Mouse (Mus musculus) embryonic facial prominence, embryonic 12.5 days (tissue): ENCODE measurements around the gene Adam22. TPM values are rescaled to one million over a fixed set of nuclear protein-coding genes. Genes with fewer than 3 reads are reported as not detected.

Source experiments
- ATAC-seq: fragments of 200-750 bp; cut with Nextera tagmentation; 2 replicates; pipeline ENCODE4 v1.8.0; 2017; ENCODE audit not compliant: insufficient number of reproducible peaks, insufficient read depth, low FRiP score, low TSS enrichment
- H3K27ac ChIP-seq: fragments of 300-500 bp; sonication (generic); 2 replicates; pipeline ENCODE4 v1.5.1; 2016; ENCODE audit warnings: mild to moderate bottlenecking
- H3K27me3 ChIP-seq: fragments of 300-500 bp; sonication (generic); 2 replicates; pipeline ENCODE4 v1.6.1; 2016; ENCODE audit warnings: mild to moderate bottlenecking, moderate library complexity
- H3K36me3 ChIP-seq: fragments of 300-500 bp; sonication (generic); 2 replicates; pipeline ENCODE4 v1.6.1; 2016; ENCODE audit warnings: mild to moderate bottlenecking
- H3K4me1 ChIP-seq: fragments of 300-500 bp; sonication (generic); 2 replicates; pipeline ENCODE4 v1.6.1; 2016
- H3K4me2 ChIP-seq: fragments of 300-500 bp; sonication (generic); replicated peaks from 2 replicates; pipeline ENCODE4 v1.6.1; 2016; ENCODE audit warnings: mild to moderate bottlenecking, moderate library complexity
- H3K4me3 ChIP-seq: fragments of 300-500 bp; sonication (generic); 2 replicates; pipeline ENCODE4 v1.5.1; 2016; ENCODE audit warnings: mild to moderate bottlenecking
- H3K9ac ChIP-seq: fragments of 300-500 bp; sonication (generic); 2 replicates; pipeline ENCODE4 v1.6.1; 2016; ENCODE audit warnings: mild to moderate bottlenecking, moderate library complexity
- H3K9me3 ChIP-seq: fragments of 300-500 bp; sonication (generic); 2 replicates; pipeline ENCODE4 v1.6.1; 2016; ENCODE audit warnings: mild to moderate bottlenecking, moderate library complexity
- WGBS: fragments of 180-500 bp; shearing (Covaris S2); methylation state at CpG from one replicate; pipeline ENCODE4 v1.1.7; 2016; 5-methylcytosine and 5-hydroxymethylcytosine counted together
- polyA plus RNA-seq: library from polyadenylated mRNA; unstranded; fragments of >200 nt; fragmentation: Nextera tagmentation; extraction: Ambion mirVana; gene quantifications from 2 replicates; pipeline ENCODE4 v1.2.1, GENCODE M21; 2016

The Adam22 gene
- polyA plus RNA-seq, result 17.6 and 18.4 TPM in 2 replicates

DNA sequence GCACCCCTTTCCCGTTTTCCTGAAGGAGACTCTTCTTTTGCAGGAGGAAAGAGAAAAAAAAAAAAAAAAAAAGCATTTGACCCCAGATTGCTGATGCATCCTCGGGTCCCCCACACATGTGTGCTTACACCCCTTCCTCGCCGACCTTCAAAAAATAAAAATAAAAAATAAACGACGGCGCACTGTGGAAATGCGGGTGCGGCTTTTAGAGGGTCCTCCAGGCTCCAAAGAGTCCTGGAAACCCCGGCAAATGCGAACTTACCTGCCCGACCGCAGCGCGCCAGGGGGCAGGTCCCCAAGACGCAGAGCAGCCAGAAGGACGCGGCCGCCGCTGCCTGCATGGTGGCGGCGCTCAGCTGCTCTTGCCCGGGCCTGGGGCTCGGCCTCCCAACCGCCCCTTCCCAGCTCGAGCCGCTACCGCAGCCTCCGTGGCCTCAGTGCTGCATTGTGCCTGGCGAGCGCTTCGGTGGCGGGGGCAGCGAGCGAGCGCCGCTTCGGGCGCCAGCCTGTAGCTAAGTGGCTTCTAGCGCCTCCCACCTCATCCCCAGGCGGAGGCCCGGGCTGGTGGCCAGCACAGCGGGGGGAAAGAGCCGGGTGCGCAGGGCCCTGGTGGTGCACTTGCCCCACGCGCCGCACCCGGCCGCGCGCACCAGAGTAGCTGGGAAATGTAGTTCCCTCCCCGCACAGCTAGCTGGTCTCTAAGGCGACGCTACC, at the start of gene Adam22:
TSS of gene Adam22 (minus strand) at position 547 of the 714 bp plus-strand sequence.
- peak; percentile 92 for ATAC-seq
- H3K9ac ChIP-seq, result peak within 1 kb of the TSS; percentile 64
- H3K27me3 ChIP-seq, result 0 out of 2 replicates have a peak, but pooled peaks cover 3% of the 10 kb centered on the region
- WGBS, result under 1% methylated on average over 55 of the region's 55 CpGs
- H3K27ac ChIP-seq, result peak within 1 kb of the TSS; percentile 77
- H3K36me3 ChIP-seq, result no peaks in the 10 kb centered on the region
- H3K4me3 ChIP-seq, result peak within 1 kb of the TSS; percentile 72
- no peaks in the 10 kb centered on the region for H3K9me3 ChIP-seq
- peak within 1 kb of the TSS; percentile 85 for H3K4me2 ChIP-seq
- peaks cover 6% of the 10 kb centered on the region; the same call in 1 of the 2 replicates for H3K4me1 ChIP-seq

DNA sequence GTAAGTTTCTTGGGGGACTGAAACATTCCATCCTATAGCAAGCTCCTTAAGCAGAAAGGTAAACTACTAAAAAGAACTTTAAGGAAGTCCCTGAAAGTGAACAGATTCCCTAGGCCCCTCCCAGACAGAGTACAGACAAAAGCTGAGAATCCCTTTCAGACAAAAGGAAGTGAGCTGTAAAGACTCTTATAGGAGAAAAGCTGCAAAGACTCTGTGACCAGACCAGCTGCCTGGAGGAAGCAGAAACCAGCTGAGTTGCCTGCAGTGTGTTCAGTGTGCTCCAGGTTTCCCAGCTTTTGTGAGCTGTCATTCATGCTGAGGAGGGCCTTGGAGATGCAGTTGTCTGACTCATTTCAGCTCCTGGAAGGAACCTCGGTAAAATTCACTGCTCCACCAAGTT, 49.5 kb upstream of the Adam22 start:
- no peak overlapping the region for H3K4me2 ChIP-seq
- H3K27me3 ChIP-seq, result no peaks in the 10 kb centered on the region
- no peak overlapping the region for H3K9ac ChIP-seq
- H3K4me1 ChIP-seq, result peaks cover 6% of the 10 kb centered on the region; the same call in 1 of the 2 replicates
- no peak overlapping the region for H3K27ac ChIP-seq
- no peak overlapping the region for H3K4me3 ChIP-seq
- peaks cover 33% of the 10 kb centered on the region for H3K36me3 ChIP-seq
- no peak for ATAC-seq
- H3K9me3 ChIP-seq, result no peaks in the 10 kb centered on the region
- 50% methylated on average over 1 of the region's 1 CpGs for WGBS

DNA sequence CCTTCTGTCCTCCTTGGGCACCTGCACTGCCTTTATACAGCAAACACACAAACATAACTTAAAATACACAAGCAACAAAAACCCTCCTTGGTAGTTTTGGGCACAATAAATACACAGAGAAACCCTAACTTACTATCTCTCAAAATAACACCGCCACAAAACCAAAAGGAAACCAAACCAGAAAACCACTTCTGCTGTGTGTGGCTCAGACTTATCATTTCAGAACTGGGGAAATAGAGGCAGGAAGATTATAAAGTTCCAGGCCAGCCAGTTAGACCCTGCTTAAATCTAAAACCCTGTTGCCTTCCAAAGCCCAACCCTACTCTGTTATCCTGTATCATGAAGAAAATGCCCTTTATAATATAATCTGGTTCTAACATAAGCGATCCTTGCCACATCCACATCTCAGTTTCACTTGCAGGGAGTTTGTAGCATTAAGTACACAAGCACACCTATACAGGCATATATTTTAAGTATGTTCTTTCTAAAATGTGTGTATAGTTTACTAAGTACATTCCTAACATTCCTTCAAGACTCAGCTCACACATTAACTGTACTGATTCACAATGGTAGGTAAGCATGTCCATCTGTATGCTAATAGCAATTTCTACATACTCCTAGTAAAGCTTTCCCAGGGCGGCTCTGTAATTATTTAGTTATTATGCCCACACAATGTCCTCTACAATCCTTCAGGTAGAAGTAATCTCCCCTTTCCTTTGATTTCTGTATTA, 48.9 kb upstream of the Adam22 start:
- Histone ChIP-seq H3K4me3 (no peak overlapping the region), H3K27me3 (no peaks in the 10 kb centered on the region), H3K36me3 (peaks cover 33% of the 10 kb centered on the region), H3K9ac (no peak overlapping the region), H3K4me2 (no peak overlapping the region), H3K27ac (no peak overlapping the region), H3K4me1 (peaks cover 6% of the 10 kb centered on the region; the same call in 1 of the 2 replicates), H3K9me3 (no peaks in the 10 kb centered on the region)
- ATAC-seq, result no peak
- 85% methylated on average over 3 of the region's 3 CpGs for WGBS

DNA sequence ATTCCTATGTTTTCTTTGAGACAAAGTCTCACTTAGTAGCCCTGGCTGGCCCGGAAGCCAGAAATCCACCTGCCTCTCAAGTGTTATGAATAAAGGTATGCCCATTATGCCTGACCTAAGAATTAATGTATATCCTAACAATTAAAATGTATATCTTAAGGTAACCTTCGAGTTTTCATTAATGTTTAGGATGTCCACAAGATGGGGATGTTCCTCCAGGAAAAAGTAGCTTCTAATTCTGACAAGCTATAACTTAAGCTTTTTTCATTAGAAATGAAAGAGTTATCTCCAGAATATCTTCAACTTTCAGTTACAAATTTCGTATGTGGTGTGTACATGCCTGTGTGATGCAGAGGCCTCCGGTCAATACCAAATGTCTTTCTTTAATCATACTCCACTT, 40.8 kb upstream of the Adam22 start:
- no peak overlapping the region for H3K4me2 ChIP-seq
- peaks cover 34% of the 10 kb centered on the region for H3K36me3 ChIP-seq
- no peak overlapping the region for H3K4me3 ChIP-seq
- no peaks in the 10 kb centered on the region for H3K27me3 ChIP-seq
- H3K9ac ChIP-seq, result no peak overlapping the region
- 89% methylated on average over 4 of the region's 4 CpGs for WGBS
- H3K27ac ChIP-seq, result no peak overlapping the region
- H3K4me1 ChIP-seq, result no peaks in the 10 kb centered on the region
- H3K9me3 ChIP-seq, result no peaks in the 10 kb centered on the region
- ATAC-seq, result no peak

DNA sequence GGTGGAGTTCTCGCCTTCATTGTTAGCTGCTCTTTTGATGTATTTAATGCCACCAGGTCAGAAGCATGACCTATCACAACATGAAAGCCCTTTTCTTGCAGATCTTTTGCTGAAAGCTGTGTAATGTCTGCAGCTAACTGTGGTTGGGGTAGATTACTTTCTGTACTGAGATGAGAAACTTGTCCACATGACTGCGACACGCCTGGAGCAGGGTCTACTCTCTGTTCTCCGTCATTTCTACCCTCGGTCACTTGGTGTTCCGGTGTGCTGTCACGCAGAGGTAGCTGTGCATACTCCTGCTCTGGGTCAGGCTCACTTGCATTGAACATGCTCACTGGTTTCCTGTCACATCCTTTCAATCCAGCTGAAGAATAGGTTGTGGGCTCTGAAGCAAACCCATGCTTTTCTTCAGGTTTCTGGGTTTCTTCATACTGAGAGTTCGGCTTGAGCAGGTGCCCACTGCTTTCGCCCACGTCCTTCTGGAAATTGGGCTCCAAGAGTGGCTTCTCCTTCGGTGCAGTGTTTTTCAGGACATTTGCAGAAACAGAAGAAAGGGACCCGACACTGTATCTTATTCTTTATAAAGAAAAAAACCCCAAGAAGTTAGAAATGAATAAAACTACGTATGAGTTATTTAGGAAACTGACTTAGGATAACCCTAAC, 29.8 kb upstream of the Adam22 start:
- Histone ChIP-seq H3K27me3 (no peaks in the 10 kb centered on the region), H3K4me2 (no peak overlapping the region), H3K4me3 (no peak overlapping the region), H3K36me3 (peaks cover 34% of the 10 kb centered on the region), H3K9me3 (no peaks in the 10 kb centered on the region), H3K27ac (no peak overlapping the region), H3K9ac (no peak overlapping the region), H3K4me1 (no peaks in the 10 kb centered on the region)
- 94% methylated on average over 13 of the region's 13 CpGs for WGBS
- no peak for ATAC-seq

DNA sequence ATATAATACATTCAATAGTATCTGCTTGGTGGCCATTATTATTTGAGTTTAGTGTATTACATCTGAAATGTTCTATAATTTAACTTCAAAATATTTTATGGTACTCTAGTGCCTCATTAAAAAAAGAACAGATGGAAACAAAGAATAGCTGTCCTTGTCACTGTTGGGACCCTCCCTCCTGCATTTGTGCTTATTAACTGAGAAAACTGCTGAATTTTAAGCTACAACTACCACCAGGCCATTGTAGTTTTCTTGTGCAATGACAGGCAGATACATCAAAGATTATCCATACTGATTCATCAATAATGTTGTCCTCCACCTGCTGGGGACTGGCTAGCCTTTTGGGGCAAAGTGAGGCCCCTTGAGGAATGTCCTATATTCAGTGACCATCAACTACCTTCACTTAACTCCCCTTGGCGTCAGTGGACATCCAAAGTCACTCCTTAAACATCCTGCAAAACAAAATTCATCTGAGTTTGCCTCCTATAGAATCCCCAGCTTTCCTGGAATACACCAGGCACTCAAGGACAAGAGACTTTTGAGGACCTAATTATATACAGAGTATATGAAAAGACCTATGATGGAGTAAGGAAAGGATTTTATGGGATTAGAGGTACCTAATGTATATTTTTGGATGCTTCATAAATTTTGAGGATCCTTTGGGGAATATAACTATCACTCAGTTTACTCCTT, 26.1 kb upstream of the Adam22 start:
- Histone ChIP-seq H3K4me2 (no peak overlapping the region), H3K27me3 (no peaks in the 10 kb centered on the region), H3K4me3 (no peak overlapping the region), H3K27ac (no peak overlapping the region), H3K9me3 (no peaks in the 10 kb centered on the region), H3K36me3 (peaks cover 21% of the 10 kb centered on the region), H3K4me1 (no peaks in the 10 kb centered on the region), H3K9ac (no peak overlapping the region)
- WGBS, result 71% methylated on average over 1 of the region's 1 CpGs
- ATAC-seq, result no peak

DNA sequence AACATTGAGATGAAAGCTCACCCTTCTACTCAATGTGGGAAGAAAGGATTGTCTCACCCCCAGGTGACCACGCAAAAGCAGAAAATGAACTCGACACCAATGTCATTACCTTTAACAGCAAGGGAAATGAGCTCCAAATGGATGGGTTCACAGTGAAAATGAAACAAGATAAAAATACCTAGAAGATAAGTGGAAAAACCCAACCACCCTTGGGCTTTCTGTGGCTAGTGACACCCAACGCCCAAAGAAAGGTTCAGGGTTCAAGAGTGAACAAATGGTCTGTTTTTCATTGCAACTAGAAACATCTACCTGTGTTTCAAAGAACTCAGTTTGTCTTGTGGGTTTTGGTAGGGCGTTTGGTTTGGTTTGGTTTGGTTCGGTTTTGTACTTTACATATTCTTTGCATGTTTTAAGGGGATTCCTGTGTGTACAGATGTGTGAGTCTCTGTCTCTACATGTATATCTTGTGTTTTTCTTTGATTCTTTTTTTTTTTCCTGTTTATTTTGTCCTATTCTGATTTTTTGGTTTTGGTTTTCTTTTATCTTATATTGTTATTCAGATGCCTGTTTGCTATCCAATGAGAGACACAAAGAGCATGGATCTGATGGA, 6.4 kb upstream of the Adam22 start:
- no peak overlapping the region for H3K9ac ChIP-seq
- WGBS, result 80% methylated on average over 5 of the region's 5 CpGs
- H3K27me3 ChIP-seq, result no peaks in the 10 kb centered on the region
- H3K4me2 ChIP-seq, result no peak overlapping the region
- no peaks in the 10 kb centered on the region for H3K4me1 ChIP-seq
- H3K36me3 ChIP-seq, result no peaks in the 10 kb centered on the region
- no peak overlapping the region for H3K27ac ChIP-seq
- H3K4me3 ChIP-seq, result no peak overlapping the region
- no peaks in the 10 kb centered on the region for H3K9me3 ChIP-seq
- no peak for ATAC-seq

DNA sequence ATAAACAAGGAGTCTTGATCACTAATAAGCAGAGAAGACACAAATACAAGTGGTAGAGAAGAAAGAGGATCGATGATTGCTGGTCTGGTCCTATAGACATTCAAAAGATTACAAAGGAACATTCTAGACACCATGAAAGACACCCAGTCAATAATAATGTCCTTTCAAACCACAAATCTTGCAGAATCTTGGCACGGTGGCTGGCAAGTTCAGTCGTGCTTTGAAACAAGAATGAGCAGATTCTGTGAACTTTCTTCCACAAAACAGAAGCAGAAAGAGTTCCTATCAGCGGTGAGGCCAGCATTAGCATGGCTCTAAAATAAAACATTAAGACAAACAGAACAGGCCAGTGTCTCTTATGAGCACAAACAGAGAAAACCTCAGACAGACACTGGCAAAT, 5.5 kb upstream of the Adam22 start:
- Histone ChIP-seq H3K9ac (no peak overlapping the region), H3K27ac (no peak overlapping the region), H3K4me2 (no peak overlapping the region), H3K9me3 (no peaks in the 10 kb centered on the region), H3K4me3 (no peak overlapping the region), H3K36me3 (no peaks in the 10 kb centered on the region), H3K27me3 (0 out of 2 replicates have a peak, but pooled peaks cover 3% of the 10 kb centered on the region), H3K4me1 (no peaks in the 10 kb centered on the region)
- ATAC-seq, result no peak
- WGBS, result 77% methylated on average over 4 of the region's 4 CpGs

DNA sequence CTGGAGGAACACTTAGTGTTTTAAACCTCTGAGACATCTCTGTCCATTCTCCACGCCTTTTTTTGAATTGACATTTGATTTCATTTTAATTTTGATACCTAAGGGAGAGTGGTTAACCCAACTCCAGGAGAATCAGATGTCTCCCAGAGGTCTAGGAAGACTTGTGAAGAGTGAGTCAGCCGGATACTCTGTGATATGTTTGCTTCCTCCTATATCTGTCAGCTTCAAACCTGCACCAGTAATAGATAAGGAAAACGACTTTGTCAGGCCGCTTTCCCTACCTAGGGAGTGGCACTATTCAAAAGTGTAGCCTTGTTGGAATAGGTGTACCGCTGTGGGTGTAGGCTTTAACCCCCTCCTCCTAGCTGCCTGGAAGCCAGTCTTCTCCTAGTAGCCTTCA, 821 bp upstream of the Adam22 start:
- H3K9me3 ChIP-seq, result no peaks in the 10 kb centered on the region
- no peak overlapping the region for H3K9ac ChIP-seq
- no peak overlapping the region for H3K4me2 ChIP-seq
- WGBS, result 84% methylated on average over 5 of the region's 5 CpGs
- ATAC-seq, result no peak
- H3K27me3 ChIP-seq, result 0 out of 2 replicates have a peak, but pooled peaks cover 3% of the 10 kb centered on the region
- H3K4me3 ChIP-seq, result no peak overlapping the region
- H3K27ac ChIP-seq, result no peak overlapping the region
- peaks cover 6% of the 10 kb centered on the region; the same call in 1 of the 2 replicates for H3K4me1 ChIP-seq
- H3K36me3 ChIP-seq, result no peaks in the 10 kb centered on the region

DNA sequence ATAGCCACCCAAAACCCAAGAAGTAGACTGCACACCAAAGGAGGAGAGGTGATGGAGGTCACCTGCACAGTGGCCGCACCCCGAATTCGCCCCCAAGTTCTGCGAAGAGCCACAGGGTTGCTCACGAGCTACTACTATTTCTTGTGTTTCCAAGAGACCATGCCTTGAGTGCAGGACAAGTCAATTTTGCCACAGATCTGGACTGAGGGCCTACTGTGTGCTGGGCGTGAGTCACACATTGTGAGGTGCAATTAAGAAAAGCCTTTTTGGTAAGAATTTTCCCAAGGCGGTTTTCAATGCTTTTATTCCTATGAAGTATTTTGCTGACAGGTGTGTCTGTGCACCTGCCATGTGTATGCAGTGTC, 350 bp upstream of the Adam22 start:
- WGBS, result 36% methylated on average over 7 of the region's 7 CpGs
- H3K4me1 ChIP-seq, result peaks cover 6% of the 10 kb centered on the region; the same call in 1 of the 2 replicates
- ATAC-seq, result no peak
- no peak overlapping the region for H3K27ac ChIP-seq
- peak overlapping the region; percentile 72 for H3K4me3 ChIP-seq
- H3K36me3 ChIP-seq, result no peaks in the 10 kb centered on the region
- H3K9ac ChIP-seq, result 0 out of 2 replicates have a peak overlapping the region, but pooled peaks have one; percentile 64
- H3K4me2 ChIP-seq, result peak overlapping the region; percentile 85
- H3K9me3 ChIP-seq, result no peaks in the 10 kb centered on the region
- 0 out of 2 replicates have a peak, but pooled peaks cover 3% of the 10 kb centered on the region for H3K27me3 ChIP-seq
